In the genomic region with DNA sequence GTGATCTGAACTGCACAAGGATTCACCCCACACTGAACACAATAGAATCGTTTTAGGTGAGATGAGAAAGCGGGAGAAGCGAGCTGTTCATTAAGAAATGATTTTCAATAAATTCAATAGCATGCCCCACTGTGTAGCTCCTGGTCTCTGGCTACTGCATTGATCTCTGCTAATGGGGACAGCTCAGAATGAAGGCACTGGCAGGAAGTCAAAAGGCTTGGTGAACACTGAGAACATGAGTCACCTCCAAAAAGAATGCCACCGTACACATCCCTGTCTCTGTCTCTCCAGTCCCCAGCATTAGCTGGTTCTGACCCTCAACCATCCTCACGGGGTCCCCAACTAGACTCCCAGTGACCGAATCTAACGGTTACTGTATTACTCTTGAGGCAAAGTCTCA, we compare ENCODE assay signal across 22 mouse cellular contexts.
DNase-seq lines count a peak whose midpoint lies in the region; ATAC-seq and TF ChIP-seq lines count a peak whose summit lies in the region.
"Had no signal": no experiment of that assay in that cellular context is flagged by ENCODE, and none has a peak within 500 bp of the region (broad histone marks: within the 10 kb centered on the region; RNA-seq: fewer than 3 reads in every experiment).

No protein-coding gene starts in this region.

- TF ChIP-seq EP300 in stomach, postnatal 0 days (optimal IDR thresholded peaks at IDR 0.05), result no peak
- TF ChIP-seq EP300 in liver, postnatal 0 days (IDR thresholded peaks at IDR 0.05; ENCODE audit: low read depth), result no peak

- no peaks in the 10 kb centered on the region for H3K27me3 ChIP-seq in hindbrain, embryonic 10.5 days (ENCODE audit: insufficient read depth, poor library complexity, severe bottlenecking)
- no peaks in the 10 kb centered on the region for H3K27me3 ChIP-seq in hindbrain, embryonic 16.5 days (replicated peaks; ENCODE audit: control insufficient read depth, insufficient read depth, low read length)
- no peaks in the 10 kb centered on the region for H3K27me3 ChIP-seq in limb, embryonic 10.5 days (ENCODE audit: low read depth, poor library complexity, severe bottlenecking)
- H3K27me3 ChIP-seq in stomach, postnatal 0 days (ENCODE audit: control insufficient read depth, insufficient read depth, low read length), result no peaks in the 10 kb centered on the region
- H3K27me3 ChIP-seq in liver, postnatal 0 days (ENCODE audit: insufficient read depth, low read length), result no peaks in the 10 kb centered on the region
- H3K27me3 ChIP-seq: embryonic facial prominence, embryonic 13.5 days; forebrain, embryonic 13.5 days; heart, embryonic 15.5 days had no signal

- WGBS in hindbrain, embryonic 10.5 days, result 91% methylated on average over 7 of the region's 7 CpGs
- 83% methylated on average over 7 of the region's 7 CpGs for WGBS in hindbrain, embryonic 16.5 days
- WGBS in limb, embryonic 10.5 days, result 94% methylated on average over 7 of the region's 7 CpGs
- WGBS in stomach, postnatal 0 days, result 79% methylated on average over 7 of the region's 7 CpGs
- 70% methylated on average over 7 of the region's 7 CpGs for WGBS in liver, postnatal 0 days (ENCODE audit: insufficient replicate concordance)

- TF ChIP-seq CTCF in stomach, postnatal 0 days (IDR thresholded peaks at IDR 0.05; ENCODE audit: low read depth), result no peak
- no peak for TF ChIP-seq CTCF in liver, postnatal 0 days (IDR thresholded peaks at IDR 0.05; ENCODE audit: low read depth)

- H3K36me3 ChIP-seq in hindbrain, embryonic 10.5 days, result no peaks in the 10 kb centered on the region
- H3K36me3 ChIP-seq in hindbrain, embryonic 16.5 days (ENCODE audit: control insufficient read depth, insufficient read depth, low read length), result no peaks in the 10 kb centered on the region
- peaks cover 3% of the 10 kb centered on the region; the same call in 1 of the 2 replicates for H3K36me3 ChIP-seq in limb, embryonic 10.5 days
- H3K36me3 ChIP-seq in stomach, postnatal 0 days (ENCODE audit: control insufficient read depth, insufficient read depth, low read length), result no peaks in the 10 kb centered on the region
- H3K36me3 ChIP-seq in liver, postnatal 0 days (replicated peaks; ENCODE audit: insufficient read depth, low read length), result no peaks in the 10 kb centered on the region
- H3K36me3 ChIP-seq: embryonic facial prominence, embryonic 13.5 days; G1E; heart, embryonic 15.5 days had no signal

- no peaks in the 10 kb centered on the region for H3K9me3 ChIP-seq in hindbrain, embryonic 10.5 days
- no peaks in the 10 kb centered on the region for H3K9me3 ChIP-seq in hindbrain, embryonic 16.5 days (ENCODE audit: control insufficient read depth, low read length)
- no peaks in the 10 kb centered on the region for H3K9me3 ChIP-seq in limb, embryonic 10.5 days (replicated peaks)
- H3K9me3 ChIP-seq in stomach, postnatal 0 days (ENCODE audit: control insufficient read depth, low read length), result no peaks in the 10 kb centered on the region
- H3K9me3 ChIP-seq in liver, postnatal 0 days (ENCODE audit: low read length), result no peaks in the 10 kb centered on the region
- H3K9me3 ChIP-seq: embryonic facial prominence, embryonic 13.5 days; forebrain, embryonic 13.5 days; G1E; heart, embryonic 15.5 days had no signal

- ATAC-seq in hindbrain, embryonic 16.5 days, result no peak
- ATAC-seq in stomach, postnatal 0 days (ENCODE audit: low FRiP score, low TSS enrichment), result no peak
- no peak for ATAC-seq in liver, postnatal 0 days
- ATAC-seq: forebrain, embryonic 13.5 days; intestine, embryonic 16.5 days had no signal

- H3K4me1 ChIP-seq in hindbrain, embryonic 10.5 days (replicated peaks), result peaks cover 65% of the 10 kb centered on the region
- peaks cover 18% of the 10 kb centered on the region for H3K4me1 ChIP-seq in hindbrain, embryonic 16.5 days (ENCODE audit: control insufficient read depth, insufficient read depth, low read depth, low read length)
- H3K4me1 ChIP-seq in limb, embryonic 10.5 days, result peaks cover 63% of the 10 kb centered on the region
- H3K4me1 ChIP-seq in stomach, postnatal 0 days (replicated peaks; ENCODE audit: control insufficient read depth, insufficient read depth), result peaks cover 6% of the 10 kb centered on the region; the same call in 1 of the 2 replicates
- H3K4me1 ChIP-seq in liver, postnatal 0 days (ENCODE audit: insufficient read depth), result peaks cover 28% of the 10 kb centered on the region

- H3K9ac ChIP-seq in hindbrain, embryonic 16.5 days (ENCODE audit: low read depth, low read length), result no peak overlapping the region
- H3K9ac ChIP-seq in stomach, postnatal 0 days (ENCODE audit: low read length), result no peak overlapping the region
- no peak overlapping the region for H3K9ac ChIP-seq in liver, postnatal 0 days (replicated peaks)
- H3K9ac ChIP-seq: embryonic facial prominence, embryonic 13.5 days; forebrain, embryonic 13.5 days; heart, embryonic 15.5 days; hindbrain, embryonic 14.5 days had no signal

- H3K4me2 ChIP-seq in hindbrain, embryonic 16.5 days (ENCODE audit: low read length), result no peak overlapping the region
- no peak overlapping the region for H3K4me2 ChIP-seq in stomach, postnatal 0 days (replicated peaks; ENCODE audit: low read depth)
- no peak overlapping the region for H3K4me2 ChIP-seq in liver, postnatal 0 days (ENCODE audit: low read depth, low read length)
- H3K4me2 ChIP-seq: embryonic facial prominence, embryonic 13.5 days; forebrain, embryonic 13.5 days; heart, embryonic 11.5 days; heart, embryonic 15.5 days; hindbrain, embryonic 14.5 days had no signal

- 0 out of 2 replicates have a peak overlapping the region, but pooled peaks have one; percentile 40 for H3K27ac ChIP-seq in hindbrain, embryonic 10.5 days
- no peak overlapping the region for H3K27ac ChIP-seq in hindbrain, embryonic 16.5 days (ENCODE audit: low read depth, low read length)
- H3K27ac ChIP-seq in limb, embryonic 10.5 days, result 0 out of 2 replicates have a peak overlapping the region, but pooled peaks have one; percentile 1
- H3K27ac ChIP-seq in stomach, postnatal 0 days (replicated peaks), result peak overlapping the region; percentile 84
- H3K27ac ChIP-seq in liver, postnatal 0 days (ENCODE audit: low read depth), result no peak overlapping the region
- H3K27ac ChIP-seq: forebrain, embryonic 13.5 days; heart, adult 2 months; heart, embryonic 15.5 days; hindbrain, embryonic 14.5 days had no signal

- peak; percentile 29 for DNase-seq in adrenal gland, postnatal 14 days
- no peak for DNase-seq in adrenal gland, adult 8-10 months
- DNase-seq in hindbrain, embryonic 10.5 days (ENCODE audit: low spot score), result no peak
- no peak for DNase-seq in limb, embryonic 10.5 days (ENCODE audit: low spot score)
- DNase-seq in stomach, postnatal 0 days (ENCODE audit: low spot score), result no peak
- no peak for DNase-seq in liver, postnatal 0 days
- DNase-seq in urinary bladder, postnatal 36 days (ENCODE audit: low spot score in 2 of 2), result no peak
- DNase-seq: cerebellum, adult 11-12 months; cerebellum, adult 9-10 months; cerebellum, postnatal 25 days; gastrocnemius, postnatal 10 days; heart, adult 2 months; heart, postnatal 14 days; kidney, adult 2 months had no signal

- H3K4me3 ChIP-seq in hindbrain, embryonic 10.5 days, result no peak overlapping the region
- no peak overlapping the region for H3K4me3 ChIP-seq in hindbrain, embryonic 16.5 days (ENCODE audit: low read length)
- H3K4me3 ChIP-seq in limb, embryonic 10.5 days, result no peak overlapping the region
- H3K4me3 ChIP-seq in stomach, postnatal 0 days (ENCODE audit: low read depth, low read length), result no peak overlapping the region
- H3K4me3 ChIP-seq in liver, postnatal 0 days (ENCODE audit: low read depth, low read length), result no peak overlapping the region
- H3K4me3 ChIP-seq: embryonic facial prominence, embryonic 13.5 days; forebrain, embryonic 13.5 days; heart, adult 2 months; heart, embryonic 15.5 days had no signal

Comparison
In these comparisons a context has a peak if more than half of its experiments do, and no peak if none do; other contexts are left out.
1. H3K27ac ChIP-seq: peak in hindbrain, embryonic 10.5 days (single experiment), limb, embryonic 10.5 days (single experiment) and stomach, postnatal 0 days (single experiment); none in hindbrain, embryonic 16.5 days (single experiment) and liver, postnatal 0 days (single experiment).